Mouse (Mus musculus): ENCODE results near the gene Olfr1414.

DNA sequence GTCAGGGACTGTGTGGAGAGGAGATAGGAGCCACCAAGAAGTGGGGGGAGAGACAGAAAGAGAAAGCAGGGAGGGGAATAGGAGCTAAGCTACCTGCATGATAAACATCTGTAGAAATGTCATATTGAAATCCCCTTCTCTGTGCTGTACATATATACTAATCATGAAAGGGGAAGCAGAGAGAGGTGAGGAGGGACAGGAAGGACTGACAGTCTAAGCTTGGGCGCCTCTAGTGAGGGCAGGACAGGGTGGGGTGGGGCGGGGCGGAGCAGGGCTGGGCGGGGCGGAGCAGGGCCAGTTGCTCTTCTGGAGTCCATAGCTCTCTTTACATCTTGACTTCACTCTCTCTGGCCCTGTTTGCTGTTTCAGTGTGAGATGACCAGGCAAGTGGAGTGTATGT is 18.5 kb upstream of the Olfr1414 start:
- TF ChIP-seq CTCF (IDR thresholded peaks at IDR 0.05) (no peak), EP300 (IDR thresholded peaks at IDR 0.05; ENCODE audit: insufficient read depth, low read depth, low read length) (no peak)
